Mouse (Mus musculus): ENCODE measurements around the gene Tmem151a.

DNA sequence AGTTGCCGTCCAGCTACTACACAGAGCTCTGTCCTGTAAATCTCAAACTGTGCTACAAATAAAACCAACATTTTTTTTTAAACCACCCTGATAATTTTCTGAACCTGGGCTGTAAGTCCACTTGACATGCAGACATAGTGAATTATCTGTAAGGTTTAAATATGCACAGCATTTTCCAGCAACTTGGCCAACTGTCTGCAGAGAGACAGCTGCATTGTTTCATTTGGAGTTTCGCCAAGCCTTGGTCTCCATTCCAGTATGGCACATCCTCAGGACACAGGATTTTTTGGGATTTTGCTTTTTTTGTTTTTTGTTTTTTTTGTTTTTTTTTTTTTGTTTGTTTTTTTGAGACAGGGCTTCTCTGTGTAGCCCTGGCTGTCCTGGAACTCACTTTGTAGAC is 63.9 kb downstream of the Tmem151a start:
- no peak for TF ChIP-seq CTCF (IDR thresholded peaks at IDR 0.05; ENCODE audit: low read depth)
- TF ChIP-seq EP300 (optimal IDR thresholded peaks at IDR 0.05), result no peak

Data from stomach, postnatal 0 days (tissue).